Mouse (Mus musculus) stomach, embryonic 14.5 days (tissue): ENCODE data around the gene Rps19. TPM values are rescaled to one million over a fixed set of nuclear protein-coding genes. Genes with fewer than 3 reads are reported as not detected.
"Not testable (repeated sequence)": the region's sequence is repeated elsewhere in the genome, so short reads cannot be mapped to it uniquely, and the experiment has no call there.

Experiments used
- ATAC-seq: fragments of 200-750 bp; cut with Nextera tagmentation; 2 replicates; pipeline ENCODE4 v1.8.0; 2017; ENCODE audit warnings: low read depth, moderate TSS enrichment; ENCODE audit not compliant: insufficient number of reproducible peaks, insufficient read depth, low FRiP score
- H3K27ac ChIP-seq: fragments of 300-500 bp; sonication (generic); 2 replicates; pipeline ENCODE4 v1.5.1; 2014; ENCODE audit warnings: mild to moderate bottlenecking, low read length, moderate library complexity, mixed read lengths
- H3K27me3 ChIP-seq: fragments of 300-500 bp; sonication (generic); 2 replicates; pipeline ENCODE4 v1.6.1; 2014; ENCODE audit warnings: low read length, control low read depth, mixed read lengths; ENCODE audit not compliant: control insufficient read depth, insufficient read depth
- H3K36me3 ChIP-seq: fragments of 300-500 bp; sonication (generic); 2 replicates; pipeline ENCODE4 v1.6.1; 2014; ENCODE audit warnings: mild to moderate bottlenecking, control low read depth, low read length, moderate library complexity, mixed read lengths; ENCODE audit not compliant: control insufficient read depth, insufficient read depth
- H3K4me1 ChIP-seq: fragments of 300-500 bp; sonication (generic); 2 replicates; pipeline ENCODE4 v1.6.1; 2014; ENCODE audit warnings: low read length, control low read depth, mixed read lengths; ENCODE audit not compliant: control insufficient read depth, insufficient read depth
- H3K4me2 ChIP-seq: fragments of 300-500 bp; sonication (generic); replicated peaks from 2 replicates; pipeline ENCODE4 v1.6.1; 2014; ENCODE audit warnings: low read depth, low read length, control low read depth
- H3K4me3 ChIP-seq: fragments of 300-500 bp; sonication (generic); 2 replicates; pipeline ENCODE4 v1.5.1; 2014; ENCODE audit warnings: low read depth, low read length, control low read depth
- H3K9ac ChIP-seq: fragments of 300-500 bp; sonication (generic); replicated peaks from 2 replicates; pipeline ENCODE4 v1.6.1; 2014; ENCODE audit warnings: low read depth, mild to moderate bottlenecking, control low read depth, low read length, moderate library complexity, mixed read lengths
- H3K9me3 ChIP-seq: fragments of 300-500 bp; sonication (generic); 2 replicates; pipeline ENCODE4 v1.6.1; 2016; ENCODE audit warnings: low read depth, low read length, control low read depth; ENCODE audit not compliant: control insufficient read depth
- WGBS: fragments of 180-500 bp; shearing (Covaris S2); extraction: QIAGEN DNeasy Blood & Tissue Kit; methylation state at CpG from one replicate; pipeline ENCODE4 v1.1.7; 2014; 5-methylcytosine and 5-hydroxymethylcytosine counted together
- polyA plus RNA-seq: library from polyadenylated mRNA; unstranded; fragments of >200 nt; fragmentation: Nextera tagmentation; extraction: Ambion mirVana; gene quantifications from 2 replicates; pipeline ENCODE4 v1.2.1, GENCODE M21; 2014

The Rps19 gene
- polyA plus RNA-seq, result 3,189 and 3,445 TPM in 2 replicates

- Histone ChIP-seq H3K36me3 (peaks cover 38% of the 10 kb centered on the region), H3K4me1 (peaks cover 20% of the 10 kb centered on the region), H3K27me3 (no peaks in the 10 kb centered on the region), H3K9me3 (no peaks in the 10 kb centered on the region), H3K27ac (peak within 1 kb of the TSS; percentile 91), H3K4me3 (peak within 1 kb of the TSS; percentile 99), H3K4me2 (peak within 1 kb of the TSS; percentile 85), H3K9ac (peak within 1 kb of the TSS; percentile 100)
- peak; percentile 92 for ATAC-seq
- under 1% methylated on average over 57 of the region's 57 CpGs for WGBS
These were observed at the start of gene Rps19 for GRCm38 (mm10) chr7:24883896-24884692. TSS of gene Rps19 (plus strand) at chr7:24884371.

DNA sequence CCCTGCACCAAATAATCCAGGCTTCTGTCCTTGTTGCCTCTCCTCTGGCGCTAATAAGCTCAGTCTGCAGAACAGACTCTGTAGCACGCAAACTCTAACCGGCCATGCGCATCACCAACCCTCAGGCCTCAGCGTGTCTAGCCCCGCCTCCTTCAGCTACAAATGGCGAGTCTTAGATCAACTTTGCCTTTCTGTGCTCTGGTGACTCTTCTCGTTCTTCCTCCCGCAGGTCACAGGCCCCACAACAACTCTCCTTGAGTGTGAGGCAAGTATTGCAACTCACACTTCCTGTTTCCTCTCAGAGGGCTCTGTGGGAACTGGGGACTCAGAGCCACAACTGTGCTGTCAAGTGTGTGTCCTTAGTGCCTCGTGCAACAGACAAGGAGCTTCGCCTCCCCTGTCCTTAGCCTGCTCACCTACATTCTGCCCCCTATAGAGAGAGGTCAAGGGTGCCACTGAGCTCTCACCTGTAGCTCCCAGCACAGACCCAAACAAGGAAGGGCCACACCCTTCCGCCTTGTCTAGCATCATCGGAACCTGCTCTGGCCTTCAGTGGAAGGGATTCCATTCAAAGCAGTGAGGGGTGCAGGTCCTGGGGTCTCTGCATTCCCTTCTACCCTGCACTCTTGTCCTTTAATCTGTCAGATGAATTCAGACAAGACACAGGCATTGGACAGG lies 45.3 kb upstream of the Rps19 start:
- not testable (repeated sequence) for H3K4me2 ChIP-seq, H3K9ac ChIP-seq, H3K27ac ChIP-seq, ATAC-seq, H3K27me3 ChIP-seq, H3K4me3 ChIP-seq, H3K4me1 ChIP-seq, H3K9me3 ChIP-seq, H3K36me3 ChIP-seq
- WGBS, result 64% methylated on average over 11 of the region's 13 CpGs

GRCm38 (mm10) chr7:24839410-24839808 lies 44.8 kb upstream of the Rps19 start:
- Histone ChIP-seq H3K27me3 (no peaks in the 10 kb centered on the region), H3K4me3 (no peak overlapping the region), H3K9me3 (no peaks in the 10 kb centered on the region), H3K9ac (no peak overlapping the region), H3K36me3 (no peaks in the 10 kb centered on the region), H3K4me2 (no peak overlapping the region), H3K4me1 (no peaks in the 10 kb centered on the region), H3K27ac (no peak overlapping the region)
- 75% methylated on average over 8 of the region's 8 CpGs for WGBS
- ATAC-seq, result no peak

GRCm38 (mm10) chr7:24840331-24840730 lies 43.8 kb upstream of the Rps19 start:
- no peaks in the 10 kb centered on the region for H3K9me3 ChIP-seq
- no peaks in the 10 kb centered on the region for H3K36me3 ChIP-seq
- H3K27me3 ChIP-seq, result no peaks in the 10 kb centered on the region
- ATAC-seq, result no peak
- H3K9ac ChIP-seq, result no peak overlapping the region
- 52% methylated on average over 3 of the region's 3 CpGs for WGBS
- H3K4me3 ChIP-seq, result no peak overlapping the region
- no peak overlapping the region for H3K27ac ChIP-seq
- H3K4me1 ChIP-seq, result no peaks in the 10 kb centered on the region
- H3K4me2 ChIP-seq, result no peak overlapping the region

GRCm38 (mm10) chr7:24841009-24841408 lies 43.2 kb upstream of the Rps19 start:
- H3K36me3 ChIP-seq, result no peaks in the 10 kb centered on the region
- no peak overlapping the region for H3K9ac ChIP-seq
- 80% methylated on average over 4 of the region's 4 CpGs for WGBS
- H3K4me3 ChIP-seq, result no peak overlapping the region
- no peak overlapping the region for H3K4me2 ChIP-seq
- no peaks in the 10 kb centered on the region for H3K27me3 ChIP-seq
- no peak overlapping the region for H3K27ac ChIP-seq
- no peaks in the 10 kb centered on the region for H3K4me1 ChIP-seq
- ATAC-seq, result no peak
- no peaks in the 10 kb centered on the region for H3K9me3 ChIP-seq

DNA sequence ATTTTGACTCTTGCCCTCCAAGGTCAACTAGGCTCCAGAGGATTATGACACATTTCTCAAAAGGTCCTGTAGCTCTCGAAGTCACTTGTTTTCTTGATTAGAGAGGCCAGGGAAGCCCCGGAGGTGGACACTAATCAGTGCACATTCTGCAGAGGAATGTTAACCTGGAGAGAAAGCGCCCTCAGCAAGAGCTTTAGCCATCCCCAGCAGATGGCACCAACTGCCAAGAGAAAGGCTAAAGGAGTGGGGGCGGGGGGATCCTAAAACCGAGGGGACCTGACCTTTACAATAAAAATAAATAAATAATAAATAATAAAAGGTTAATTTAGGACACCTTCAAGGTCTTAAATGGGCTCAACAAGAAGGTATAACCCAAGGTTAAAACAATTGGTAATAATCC lies 40.0 kb upstream of the Rps19 start:
- H3K27me3 ChIP-seq, result no peaks in the 10 kb centered on the region
- H3K9ac ChIP-seq, result no peak overlapping the region
- ATAC-seq, result no peak
- 35% methylated on average over 5 of the region's 5 CpGs for WGBS
- no peaks in the 10 kb centered on the region for H3K36me3 ChIP-seq
- no peak overlapping the region for H3K4me3 ChIP-seq
- no peaks in the 10 kb centered on the region for H3K9me3 ChIP-seq
- no peak overlapping the region for H3K27ac ChIP-seq
- no peaks in the 10 kb centered on the region for H3K4me1 ChIP-seq
- no peak overlapping the region for H3K4me2 ChIP-seq

DNA sequence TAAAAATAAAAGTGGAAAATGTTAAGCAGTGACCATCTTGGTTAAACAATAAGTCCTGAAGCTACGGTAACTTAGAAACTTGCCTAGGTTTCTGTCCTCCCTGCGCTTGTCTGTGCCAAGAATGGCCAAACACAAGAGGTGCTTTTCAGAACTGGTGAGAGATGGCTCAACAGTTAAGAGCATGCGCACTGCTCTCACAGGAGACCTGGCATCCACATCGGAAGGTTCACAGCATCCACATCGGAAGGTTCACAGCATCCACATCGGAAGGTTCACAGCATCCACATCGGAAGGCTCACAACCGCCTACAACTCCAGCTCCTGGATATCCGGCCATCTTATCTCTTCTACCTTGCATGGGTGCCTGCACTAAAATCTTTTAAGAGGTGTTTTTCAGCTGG lies 39.0 kb upstream of the Rps19 start:
- ATAC-seq, result no peak
- Histone ChIP-seq H3K36me3 (no peaks in the 10 kb centered on the region), H3K4me1 (no peaks in the 10 kb centered on the region), H3K27me3 (no peaks in the 10 kb centered on the region), H3K9me3 (no peaks in the 10 kb centered on the region), H3K4me3 (no peak overlapping the region), H3K4me2 (no peak overlapping the region), H3K9ac (no peak overlapping the region), H3K27ac (no peak overlapping the region)
- WGBS, result 78% methylated on average over 9 of the region's 9 CpGs

- H3K27ac ChIP-seq, result no peak overlapping the region
- H3K4me2 ChIP-seq, result no peak overlapping the region
- H3K27me3 ChIP-seq, result no peaks in the 10 kb centered on the region
- no peaks in the 10 kb centered on the region for H3K36me3 ChIP-seq
- no peaks in the 10 kb centered on the region for H3K4me1 ChIP-seq
- 3% methylated on average over 6 of the region's 6 CpGs for WGBS
- no peak overlapping the region for H3K9ac ChIP-seq
- ATAC-seq, result no peak
- no peak overlapping the region for H3K4me3 ChIP-seq
- H3K9me3 ChIP-seq, result no peaks in the 10 kb centered on the region
These were observed 38.5 kb upstream of the Rps19 start for GRCm38 (mm10) chr7:24845713-24846112.
